Mouse (Mus musculus) ovary, postnatal 14 days (tissue): ENCODE data around the gene Pcsk7.

Experiments
- DNase-seq: peaks from one replicate; pipeline ENCODE4 v3.0.0; 2022; ENCODE audit warnings: low spot score

Pcsk7 gene

GRCm38 (mm10) chr9:45906355-45907077, at the start of gene Pcsk7, which contains the start of gene Rnf214:
TSS of gene Pcsk7 (plus strand) at chr9:45906497.
TSS of gene Rnf214 (minus strand) at chr9:45906911.
- peak; percentile 89 for DNase-seq

GRCm38 (mm10) chr9:45859364-45859763, 46.9 kb upstream of the Pcsk7 start:
- no peak for DNase-seq

- DNase-seq = no peak
Observed at GRCm38 (mm10) chr9:45861813-45862212, 44.5 kb upstream of the Pcsk7 start.

- no peak for DNase-seq
Observed at GRCm38 (mm10) chr9:45869181-45869580, 37.1 kb upstream of the Pcsk7 start.

- DNase-seq = no peak
Observed at GRCm38 (mm10) chr9:45870265-45870664, 36.0 kb upstream of the Pcsk7 start.

- DNase-seq = peak; percentile 10
Observed at GRCm38 (mm10) chr9:45877928-45878327, 28.4 kb upstream of the Pcsk7 start.

GRCm38 (mm10) chr9:45893681-45894080, 12.6 kb upstream of the Pcsk7 start:
- no peak for DNase-seq

GRCm38 (mm10) chr9:45905196-45905595, 1.1 kb upstream of the Pcsk7 start:
- DNase-seq = no peak

GRCm38 (mm10) chr9:45905811-45906237, 473 bp upstream of the Pcsk7 start:
- DNase-seq = peak; percentile 26

- no peak for DNase-seq
Observed at GRCm38 (mm10) chr9:45907078-45907428, 756 bp downstream of the Pcsk7 start.

- no peak for DNase-seq
Observed at GRCm38 (mm10) chr9:45910995-45911394, 4.7 kb downstream of the Pcsk7 start.

GRCm38 (mm10) chr9:45911673-45912072, 5.4 kb downstream of the Pcsk7 start:
- peak; percentile 52 for DNase-seq

- no peak for DNase-seq
Observed at GRCm38 (mm10) chr9:45915659-45916058, 9.4 kb downstream of the Pcsk7 start.

GRCm38 (mm10) chr9:45917041-45917934, 11.0 kb downstream of the Pcsk7 start:
- DNase-seq = peak; percentile 55

- DNase-seq = peak; percentile 48
Observed at GRCm38 (mm10) chr9:45919895-45920294, 13.6 kb downstream of the Pcsk7 start.

- DNase-seq = no peak
Observed at GRCm38 (mm10) chr9:45929285-45929684, 23.0 kb downstream of the Pcsk7 start.

- no peak for DNase-seq
Observed at GRCm38 (mm10) chr9:45931958-45932357, 25.7 kb downstream of the Pcsk7 start.

- DNase-seq = no peak
Observed at GRCm38 (mm10) chr9:45932571-45933415, 26.5 kb downstream of the Pcsk7 start.

GRCm38 (mm10) chr9:45935628-45936210, 29.4 kb downstream of the Pcsk7 start, which contains the start of gene Tagln:
TSS of gene Tagln (minus strand) at chr9:45936058.
- DNase-seq = no peak

- peak; percentile 68 for DNase-seq
Observed at GRCm38 (mm10) chr9:45936883-45937282, 30.6 kb downstream of the Pcsk7 start.

GRCm38 (mm10) chr9:45938088-45938487, 31.8 kb downstream of the Pcsk7 start:
- DNase-seq = no peak
